Comparison of ENCODE assay signal across 25 mouse cellular contexts in the genomic region with DNA sequence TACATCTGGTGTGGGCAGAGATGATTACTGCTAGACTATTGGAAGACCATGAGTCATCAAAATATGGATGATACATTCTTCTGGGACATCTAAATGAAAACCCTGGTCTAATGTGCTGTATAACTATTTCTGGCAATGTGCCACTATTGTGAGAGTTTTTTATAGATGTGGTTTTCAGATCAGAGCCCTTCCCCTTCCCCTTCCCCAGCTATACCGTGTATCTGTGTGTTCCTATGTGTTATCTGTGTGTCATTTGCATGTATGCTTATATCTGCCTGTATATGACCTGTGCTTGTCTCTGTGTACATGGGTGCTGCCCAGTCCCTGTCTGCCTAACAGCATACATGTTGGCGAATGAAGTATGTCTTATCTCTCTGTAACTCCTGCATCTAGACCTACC.
A peak's percentile ranks its signal among the peaks of the same experiment; 100 is the strongest.
DNase-seq lines count a peak whose midpoint lies in the region; ATAC-seq lines count a peak whose summit lies in the region.
"Had no signal": no experiment of that assay in that cellular context is flagged by ENCODE, and none has a peak within 500 bp of the region (broad histone marks: within the 10 kb centered on the region; RNA-seq: fewer than 3 reads in every experiment).

No protein-coding gene starts in this region.

- H3K36me3 ChIP-seq in intestine, embryonic 15.5 days: no peaks in the 10 kb centered on the region
- H3K36me3 ChIP-seq: embryonic facial prominence, embryonic 10.5 days; embryonic facial prominence, embryonic 13.5 days; forebrain, embryonic 12.5 days; forebrain, embryonic 15.5 days; hindbrain, embryonic 10.5 days; hindbrain, embryonic 13.5 days had no signal

- no peaks in the 10 kb centered on the region for H3K4me1 ChIP-seq in intestine, embryonic 15.5 days (replicated peaks)
- H3K4me1 ChIP-seq: embryonic facial prominence, embryonic 10.5 days; embryonic facial prominence, embryonic 13.5 days; forebrain, embryonic 12.5 days; forebrain, embryonic 15.5 days; hindbrain, embryonic 10.5 days; hindbrain, embryonic 13.5 days had no signal

- no peaks in the 10 kb centered on the region for H3K27me3 ChIP-seq in intestine, embryonic 15.5 days (replicated peaks)
- H3K27me3 ChIP-seq: embryonic facial prominence, embryonic 13.5 days; forebrain, embryonic 12.5 days; forebrain, embryonic 15.5 days; hindbrain, embryonic 13.5 days had no signal

- WGBS in intestine, embryonic 15.5 days: 62% methylated on average over 2 of the region's 2 CpGs

- peak; percentile 24 for DNase-seq in 416B (ENCODE audit: low read depth)
- peak; percentile 9 for DNase-seq in Muller cell, postnatal 12 days (ENCODE audit: inconsistent ontology term)
- DNase-seq in spleen, postnatal 10 days (ENCODE audit: low spot score in 2 of 2): no peak
- DNase-seq in urinary bladder, postnatal 25 days (ENCODE audit: low spot score): no peak
- DNase-seq: adrenal gland, postnatal 10 days; cerebellum, adult 11 months; cerebellum, adult 2 months; cerebellum, adult 9-11 months; cerebellum, postnatal 25 days; embryo, embryonic 11 days; gastrocnemius, postnatal 10 days; gastrocnemius, postnatal 36 days; heart, adult 11 months had no signal

- no peak overlapping the region for H3K4me2 ChIP-seq in intestine, embryonic 15.5 days (replicated peaks)
- H3K4me2 ChIP-seq: embryonic facial prominence, embryonic 13.5 days; forebrain, embryonic 12.5 days; forebrain, embryonic 15.5 days; heart, embryonic 11.5 days; hindbrain, embryonic 13.5 days had no signal

- H3K4me3 ChIP-seq in intestine, embryonic 15.5 days (replicated peaks): no peak overlapping the region
- H3K4me3 ChIP-seq: embryonic facial prominence, embryonic 10.5 days; embryonic facial prominence, embryonic 13.5 days; erythroblast, embryonic 14.5 days; forebrain, embryonic 12.5 days; forebrain, embryonic 15.5 days; hindbrain, embryonic 10.5 days; hindbrain, embryonic 13.5 days had no signal

- peak; percentile 37 to 56; a peak in 1 of 4 replicates for ATAC-seq in hematopoietic stem cell, adult 5-6 weeks (replicated peaks in 1 of 2; ENCODE audit: insufficient read depth in 1 of 2, low FRiP score in 2 of 2, low TSS enrichment in 1 of 2, low read depth in 1 of 2, poor library complexity in 2 of 2, severe bottlenecking in 2 of 2)
- ATAC-seq in intestine, embryonic 15.5 days: no peak
- ATAC-seq: forebrain, embryonic 15.5 days; hindbrain, embryonic 16.5 days; Patski had no signal

- H3K27ac ChIP-seq in intestine, embryonic 15.5 days: no peak overlapping the region
- H3K27ac ChIP-seq: embryonic facial prominence, embryonic 10.5 days; embryonic facial prominence, embryonic 13.5 days; forebrain, embryonic 12.5 days; forebrain, embryonic 15.5 days; hindbrain, embryonic 10.5 days; hindbrain, embryonic 13.5 days had no signal

- no peaks in the 10 kb centered on the region for H3K9me3 ChIP-seq in intestine, embryonic 15.5 days
- H3K9me3 ChIP-seq: embryonic facial prominence, embryonic 10.5 days; embryonic facial prominence, embryonic 13.5 days; forebrain, embryonic 12.5 days; forebrain, embryonic 15.5 days; hindbrain, embryonic 10.5 days; hindbrain, embryonic 13.5 days had no signal

- no peak overlapping the region for H3K9ac ChIP-seq in intestine, embryonic 15.5 days
- H3K9ac ChIP-seq: embryonic facial prominence, embryonic 13.5 days; forebrain, embryonic 12.5 days; forebrain, embryonic 15.5 days; hindbrain, embryonic 13.5 days had no signal

Comparison
In these comparisons a context has a peak if more than half of its experiments do, and no peak if none do; other contexts are left out.
1. DNase-seq: peak in 416B (single experiment) and Muller cell, postnatal 12 days (single experiment); none in spleen, postnatal 10 days (0 of 2) and urinary bladder, postnatal 25 days (single experiment).